Mouse (Mus musculus): ENCODE data around the gene Cipc.

Cipc gene

GRCm38 (mm10) chr12:86961589-86962344 lies 14.9 kb downstream of the Cipc start:
- DNase-seq = peak; percentile 51

DNA sequence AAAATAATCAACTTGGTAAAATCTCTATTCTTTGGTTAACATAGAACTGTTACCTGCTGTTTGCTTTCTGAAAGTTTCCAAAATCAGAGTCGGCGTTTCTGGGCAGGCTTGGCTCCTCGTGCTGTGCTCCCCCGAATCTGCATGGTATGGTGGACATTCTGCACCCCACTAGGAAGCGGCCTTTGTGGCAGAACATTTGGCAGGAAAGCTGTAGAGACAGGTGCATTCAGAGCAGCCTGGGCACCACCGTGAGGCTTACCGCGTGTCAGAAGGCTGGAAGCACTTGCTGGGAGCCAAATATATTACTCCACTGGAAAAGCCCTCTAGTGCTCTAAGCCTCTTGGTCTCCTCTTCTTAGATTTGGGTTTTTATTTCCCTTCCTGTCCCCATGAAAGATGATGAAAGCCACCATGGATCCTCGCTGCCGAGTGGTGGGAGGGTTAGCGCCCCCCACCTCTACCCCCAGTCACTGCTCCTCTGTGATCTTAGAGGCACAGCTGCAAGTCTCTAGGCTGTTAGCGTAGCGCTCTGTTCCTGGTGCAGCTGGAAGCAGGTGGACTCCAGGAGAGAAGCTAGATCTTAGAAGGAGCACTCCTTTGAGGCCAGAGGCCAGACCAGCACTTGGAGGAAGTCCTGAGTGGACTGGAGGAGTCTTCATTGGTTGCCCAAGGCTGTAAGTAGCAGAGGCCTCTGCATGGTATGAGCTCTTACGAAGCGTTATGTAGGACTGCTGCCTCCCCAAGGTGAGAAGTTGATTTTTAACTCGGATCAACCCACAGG lies 17.6 kb downstream of the Cipc start:
- peak; percentile 83 for DNase-seq

- no peak for DNase-seq
Observed at GRCm38 (mm10) chr12:86965237-86965799, 18.5 kb downstream of the Cipc start.

DNA sequence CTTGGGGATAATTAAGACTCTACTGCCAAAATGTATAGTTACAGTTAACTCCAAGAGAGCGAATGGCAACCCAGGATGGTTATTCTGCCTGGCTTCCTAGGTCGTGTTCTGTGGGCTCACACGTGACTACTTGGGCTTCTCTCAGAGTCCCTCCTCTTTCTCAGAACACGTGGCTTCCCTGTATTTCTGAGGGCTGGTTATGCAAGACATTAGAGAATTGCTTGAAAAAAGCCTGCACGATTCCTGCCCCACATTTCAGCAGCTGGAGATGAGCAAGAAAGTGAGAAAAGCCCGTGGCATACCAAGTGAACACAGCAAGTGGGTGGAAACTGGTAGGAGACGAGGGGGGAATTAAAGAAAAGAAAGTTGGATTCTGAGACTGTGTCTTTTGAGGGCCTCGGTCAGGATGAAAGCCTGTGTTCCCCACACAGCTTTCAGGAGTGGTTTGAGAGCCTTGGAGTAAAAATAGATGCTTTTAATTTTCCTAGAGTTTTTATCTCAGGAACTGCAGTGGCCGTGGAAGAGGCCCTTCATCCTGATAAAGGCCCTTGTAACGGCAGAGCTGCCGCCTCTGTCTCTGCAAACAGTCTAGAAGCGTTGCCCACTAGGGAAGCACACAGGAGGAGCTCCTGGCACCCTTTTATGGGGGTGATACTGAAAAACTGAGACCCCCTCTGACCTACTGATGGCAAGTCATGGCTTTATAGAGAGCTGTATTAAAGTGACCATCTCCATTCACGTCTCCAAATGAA lies 21.8 kb downstream of the Cipc start:
- DNase-seq = no peak

- DNase-seq = no peak
Observed at GRCm38 (mm10) chr12:86969220-86969601, 22.4 kb downstream of the Cipc start.

DNA sequence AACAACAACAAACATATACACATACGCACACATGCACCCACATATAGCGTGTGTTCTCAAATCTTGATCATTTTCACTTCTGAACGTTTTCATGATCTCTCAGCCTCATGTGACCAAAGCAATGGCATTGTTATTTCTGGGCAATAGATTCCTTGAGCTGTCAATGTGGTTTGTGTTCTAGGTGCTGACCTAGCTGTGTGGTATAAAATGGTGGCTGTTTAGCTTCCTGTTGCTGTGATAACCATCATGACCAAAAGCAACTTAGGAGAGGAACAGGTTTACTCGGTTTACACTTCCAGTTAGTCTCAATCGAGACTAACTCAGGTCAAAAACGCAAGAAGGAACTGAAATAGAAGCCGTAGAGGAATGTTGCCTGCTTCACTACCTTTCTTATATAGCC lies 24.2 kb downstream of the Cipc start:
- DNase-seq = no peak

- DNase-seq = peak; percentile 96
Observed at GRCm38 (mm10) chr12:86973216-86973615, 26.4 kb downstream of the Cipc start.

- DNase-seq = peak; percentile 44
Observed at GRCm38 (mm10) chr12:86973706-86974105, 26.9 kb downstream of the Cipc start.

- DNase-seq = peak; percentile 92
Observed at GRCm38 (mm10) chr12:86974387-86975288, 27.8 kb downstream of the Cipc start.

GRCm38 (mm10) chr12:86975761-86976160 lies 28.9 kb downstream of the Cipc start:
- no peak for DNase-seq

DNA sequence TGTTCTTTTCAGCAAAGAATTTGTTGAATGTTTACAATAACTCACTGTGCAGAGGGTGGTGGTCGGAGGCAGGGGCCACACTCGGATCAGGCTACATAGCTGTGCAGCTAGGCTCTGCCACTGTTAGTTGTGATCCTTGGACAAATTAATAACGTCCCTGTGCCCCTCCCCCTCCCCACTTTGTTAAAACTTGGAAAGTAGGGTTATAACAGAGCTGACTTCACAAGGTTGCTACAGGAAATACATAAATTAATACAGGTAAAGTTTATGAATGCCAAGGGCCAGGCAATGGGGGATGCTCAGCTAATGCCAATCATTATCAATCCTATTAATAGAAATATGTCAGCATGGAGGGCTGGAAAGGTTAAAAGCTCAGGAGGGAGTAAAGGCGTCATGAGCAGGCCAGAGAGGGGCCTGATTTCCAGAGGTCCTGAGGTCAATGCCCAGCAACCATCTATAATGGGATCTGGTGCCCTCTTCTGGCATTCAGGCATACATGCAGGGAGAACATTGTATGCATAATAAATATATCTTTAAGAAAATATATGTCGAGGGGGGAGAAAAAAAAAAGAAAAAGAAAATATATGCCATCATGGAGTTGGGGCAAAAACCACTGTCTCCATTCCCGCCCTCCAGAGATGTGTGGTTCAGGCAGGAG lies 29.8 kb downstream of the Cipc start:
- DNase-seq = no peak

DNA sequence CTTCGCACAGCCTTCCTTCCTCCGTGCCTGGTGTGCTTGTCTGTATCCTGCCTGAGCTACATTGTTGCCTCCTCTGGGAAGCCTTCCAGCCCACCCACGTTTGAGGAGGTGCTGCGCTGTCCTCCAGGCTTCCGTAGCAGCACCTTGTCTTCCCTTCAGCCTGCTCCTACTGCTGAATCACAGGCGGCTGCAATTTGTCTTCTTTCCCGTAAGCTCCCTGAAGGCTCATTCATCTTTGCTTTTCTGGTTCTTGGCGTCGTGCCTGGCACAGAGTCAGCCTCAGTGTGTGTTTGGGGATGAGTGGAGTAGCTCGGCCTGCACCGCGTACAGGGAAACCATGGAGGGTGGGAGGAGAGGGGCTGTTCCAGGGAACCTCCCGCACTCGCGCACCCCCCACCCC lies 31.0 kb downstream of the Cipc start:
- peak; percentile 52 for DNase-seq

GRCm38 (mm10) chr12:86981180-86981579 lies 34.3 kb downstream of the Cipc start:
- DNase-seq = peak; percentile 62

DNA sequence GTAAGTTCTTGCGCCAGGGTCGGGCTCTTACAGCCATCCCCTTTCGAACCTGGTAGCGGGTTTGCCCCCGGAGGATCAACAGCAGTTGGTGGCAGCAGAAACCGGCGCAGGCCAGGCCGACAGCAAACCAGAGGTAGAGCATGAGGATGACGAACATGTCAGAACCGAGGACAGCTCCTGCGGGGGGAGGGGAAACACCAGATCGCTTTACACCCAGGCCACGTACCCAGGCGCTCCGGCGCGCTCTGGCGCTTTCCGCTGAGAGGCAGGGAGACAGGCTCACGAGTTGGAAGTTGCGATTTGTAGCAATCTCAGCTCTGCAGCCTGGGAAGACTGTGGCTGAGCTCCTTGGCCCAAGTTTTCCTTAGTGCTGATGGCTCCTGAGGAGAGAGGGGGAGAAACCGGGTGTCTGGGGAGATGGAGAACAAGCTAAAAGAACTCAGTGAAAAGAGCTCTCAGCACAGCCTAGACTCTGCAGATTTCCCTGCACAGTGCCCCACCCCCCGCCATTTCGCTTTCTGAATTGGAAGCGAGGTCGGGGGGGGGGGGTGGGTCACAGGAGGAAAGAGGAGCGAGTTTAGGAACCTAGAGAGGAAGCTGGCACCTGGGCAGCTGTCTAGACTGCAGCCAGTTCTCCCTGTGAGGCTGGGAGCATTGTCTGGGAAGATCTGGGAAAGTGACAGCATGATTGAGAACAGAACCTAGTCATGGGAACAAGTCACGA lies 36.8 kb downstream of the Cipc start:
- DNase-seq = no peak

DNA sequence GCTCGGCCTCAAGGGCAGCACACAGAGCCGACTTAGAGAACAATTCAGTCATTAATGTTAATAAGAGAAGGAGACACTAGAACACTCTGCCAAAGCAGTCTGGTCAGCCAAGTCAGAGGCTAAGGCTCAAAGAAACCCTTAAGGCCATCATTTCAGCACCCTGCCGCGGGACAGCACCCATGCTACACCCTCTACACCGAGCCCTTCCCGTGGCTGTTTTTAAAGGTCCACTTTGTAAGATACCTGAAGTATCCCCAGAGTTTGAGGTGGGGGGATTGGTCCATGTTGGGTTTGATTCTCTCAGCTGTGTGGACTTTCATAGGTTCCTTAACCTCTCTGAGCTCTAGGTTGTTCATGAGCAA lies 37.3 kb downstream of the Cipc start:
- DNase-seq = no peak

GRCm38 (mm10) chr12:86986562-86986961 lies 39.7 kb downstream of the Cipc start:
- DNase-seq = no peak

DNA sequence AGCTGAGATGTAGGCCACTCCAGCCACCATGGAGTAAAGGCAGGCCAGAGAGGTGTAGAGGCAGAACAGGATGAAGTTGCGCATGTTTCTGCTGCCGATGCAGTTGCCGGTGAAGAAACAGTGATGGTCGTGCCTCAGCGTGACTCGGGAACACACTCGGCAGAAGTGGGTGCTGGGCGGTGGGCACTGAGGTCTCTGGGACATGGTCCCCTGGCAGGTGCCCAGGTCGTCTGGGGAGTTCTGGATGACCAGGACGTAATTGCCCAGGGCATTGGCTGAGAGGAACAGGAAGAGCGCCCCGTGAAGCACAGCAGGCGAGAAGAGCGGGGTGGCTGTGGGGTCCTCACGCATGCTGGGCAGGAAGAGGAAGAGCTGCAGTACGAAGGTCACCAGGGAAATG lies 41.4 kb downstream of the Cipc start:
- DNase-seq = no peak

GRCm38 (mm10) chr12:86989378-86989777 lies 42.5 kb downstream of the Cipc start:
- DNase-seq = no peak

GRCm38 (mm10) chr12:86989890-86990754 lies 43.3 kb downstream of the Cipc start, which contains the start of gene Zdhhc22:
Gene Zdhhc22, minus strand, starts transcription at chr12:86990430.
- peak; percentile 51 for DNase-seq

GRCm38 (mm10) chr12:86990755-86991110 lies 43.9 kb downstream of the Cipc start:
- DNase-seq = no peak

Data from cerebellum, adult 11 months (tissue).